Mouse (Mus musculus) hindbrain, embryonic 12.5 days (tissue): Measurements from ENCODE around the gene Gart. TPM values are rescaled to one million over a fixed set of nuclear protein-coding genes. Genes with fewer than 3 reads are reported as not detected.

Experiments
- ATAC-seq: fragments of 200-750 bp; cut with Nextera tagmentation; 2 replicates; pipeline ENCODE4 v1.8.0; 2017; ENCODE audit warnings: moderate TSS enrichment; ENCODE audit not compliant: low FRiP score
- H3K27ac ChIP-seq: fragments of 300-500 bp; sonication (generic); 2 replicates; pipeline ENCODE4 v1.5.1; 2016; ENCODE audit warnings: mild to moderate bottlenecking
- H3K27me3 ChIP-seq: fragments of 300-500 bp; sonication (generic); 2 replicates; pipeline ENCODE4 v1.6.1; 2016; ENCODE audit warnings: mild to moderate bottlenecking
- H3K36me3 ChIP-seq: fragments of 300-500 bp; sonication (generic); 2 replicates; pipeline ENCODE4 v1.6.1; 2016; ENCODE audit warnings: mild to moderate bottlenecking
- H3K4me1 ChIP-seq: fragments of 300-500 bp; sonication (generic); 2 replicates; pipeline ENCODE4 v1.6.1; 2016
- H3K4me2 ChIP-seq: fragments of 300-500 bp; sonication (generic); replicated peaks from 2 replicates; pipeline ENCODE4 v1.6.1; 2016; ENCODE audit warnings: mild to moderate bottlenecking
- H3K4me3 ChIP-seq: fragments of 300-500 bp; sonication (generic); 2 replicates; pipeline ENCODE4 v1.5.1; 2016; ENCODE audit warnings: mild to moderate bottlenecking
- H3K9ac ChIP-seq: fragments of 300-500 bp; sonication (generic); 2 replicates; pipeline ENCODE4 v1.6.1; 2016; ENCODE audit warnings: mild to moderate bottlenecking, moderate library complexity
- H3K9me3 ChIP-seq: fragments of 300-500 bp; sonication (generic); replicated peaks from 2 replicates; pipeline ENCODE4 v1.6.1; 2016; ENCODE audit warnings: mild to moderate bottlenecking
- WGBS: fragments of 180-500 bp; shearing (Covaris S2); methylation state at CpG from one replicate; pipeline ENCODE4 v1.1.7; 2016; 5-methylcytosine and 5-hydroxymethylcytosine counted together
- polyA plus RNA-seq: library from polyadenylated mRNA; unstranded; fragments of >200 nt; fragmentation: Nextera tagmentation; extraction: Ambion mirVana; gene quantifications from 2 replicates; pipeline ENCODE4 v1.2.1, GENCODE M21; 2016

The Gart gene
- polyA plus RNA-seq, 1 experiment from 2014 or later, result 85.2 TPM

- Histone ChIP-seq H3K27ac (no peak overlapping the region), H3K4me3 (no peak overlapping the region), H3K9ac (no peak overlapping the region), H3K36me3 (no peaks in the 10 kb centered on the region), H3K9me3 (no peaks in the 10 kb centered on the region), H3K4me2 (no peak overlapping the region), H3K27me3 (peaks cover 7% of the 10 kb centered on the region), H3K4me1 (peaks cover 8% of the 10 kb centered on the region)
- no peak for ATAC-seq
These were observed 47.5 kb downstream of the Gart start for GRCm38 (mm10) chr16:91599242-91599641.

DNA sequence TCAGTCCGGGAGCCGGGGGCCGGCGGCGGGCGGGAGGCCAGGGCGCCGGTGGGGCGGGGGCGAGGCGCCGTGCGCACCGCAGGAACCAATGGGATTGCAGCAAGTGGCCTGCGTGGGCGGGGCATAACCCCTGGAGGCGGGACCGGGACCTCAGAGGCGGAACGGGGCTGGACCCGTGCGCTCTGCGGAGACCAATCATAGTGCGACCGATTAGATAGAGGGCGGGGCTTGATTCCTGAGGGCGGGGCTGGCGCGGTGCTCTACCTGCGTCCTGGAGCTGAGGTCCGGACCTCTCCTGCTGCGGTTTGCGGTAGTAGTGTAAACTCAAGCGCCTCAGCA is 49.1 kb downstream of the Gart start, which contains the start of gene Tmem50b:
Tmem50b (minus strand) TSS at position 129 of the 339 bp plus-strand sequence.
- Histone ChIP-seq H3K27me3 (peaks cover 7% of the 10 kb centered on the region), H3K27ac (peak within 1 kb of the TSS; percentile 64), H3K4me1 (peaks cover 10% of the 10 kb centered on the region), H3K9me3 (no peaks in the 10 kb centered on the region), H3K9ac (peak within 1 kb of the TSS; percentile 87), H3K4me2 (peak within 1 kb of the TSS; percentile 91), H3K4me3 (peak within 1 kb of the TSS; percentile 89), H3K36me3 (no peaks in the 10 kb centered on the region)
- ATAC-seq, result peak; percentile 100
- under 1% methylated on average over 34 of the region's 34 CpGs for WGBS

- Histone ChIP-seq H3K4me2 (peak overlapping the region; percentile 91), H3K36me3 (no peaks in the 10 kb centered on the region), H3K27ac (peak overlapping the region; percentile 64), H3K9ac (peak overlapping the region; percentile 87), H3K4me1 (peaks cover 15% of the 10 kb centered on the region), H3K9me3 (no peaks in the 10 kb centered on the region), H3K4me3 (peak overlapping the region; percentile 89), H3K27me3 (peaks cover 7% of the 10 kb centered on the region)
- no peak for ATAC-seq
- WGBS, result under 1% methylated on average over 72 of the region's 75 CpGs
These were observed 49.7 kb downstream of the Gart start for GRCm38 (mm10) chr16:91596779-91597671.

DNA sequence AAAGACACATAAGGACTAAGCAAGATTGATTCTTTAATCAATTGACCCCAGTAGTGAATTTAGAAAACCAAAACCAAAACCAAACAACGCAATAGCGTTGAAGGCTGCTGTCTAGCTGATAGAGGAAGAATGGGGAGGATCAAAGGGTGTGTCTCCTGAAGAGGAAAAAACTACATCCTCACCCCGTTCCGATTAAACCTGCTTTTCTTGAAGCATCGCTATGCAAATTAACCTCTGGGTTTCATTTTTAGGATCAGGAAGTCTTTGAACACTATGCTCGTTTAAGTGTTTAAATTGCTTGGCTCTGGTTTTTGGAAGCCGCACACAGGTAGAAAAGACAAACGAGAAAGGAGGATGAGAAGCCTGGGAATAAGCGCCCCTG is 50.4 kb downstream of the Gart start:
- no peak for ATAC-seq
- Histone ChIP-seq H3K27ac (no peak overlapping the region), H3K27me3 (peaks cover 7% of the 10 kb centered on the region), H3K9ac (peak overlapping the region; percentile 87), H3K36me3 (no peaks in the 10 kb centered on the region), H3K4me1 (peaks cover 16% of the 10 kb centered on the region), H3K9me3 (no peaks in the 10 kb centered on the region), H3K4me3 (peak overlapping the region; percentile 89), H3K4me2 (peak overlapping the region; percentile 91)
- WGBS, result 24% methylated on average over 9 of the region's 9 CpGs

DNA sequence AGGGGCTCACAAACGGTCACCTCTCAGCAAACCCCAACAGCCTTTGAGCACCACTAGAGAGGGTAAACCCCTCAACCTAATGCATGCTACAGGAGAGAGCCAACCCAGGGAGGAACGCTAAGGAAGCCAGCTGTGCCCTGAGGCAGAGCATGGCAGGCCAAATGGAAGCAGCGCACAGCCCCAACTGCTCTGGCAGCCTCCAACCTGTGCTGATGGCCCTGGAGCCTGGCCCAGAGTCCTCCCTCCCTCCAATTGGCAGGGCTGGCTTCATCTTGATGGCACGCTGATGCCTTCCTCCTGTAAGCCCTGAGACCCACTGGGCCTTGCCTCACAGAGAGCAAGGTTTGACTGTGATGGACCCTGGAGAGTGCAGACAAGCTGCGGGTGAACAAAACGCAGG is 51.7 kb downstream of the Gart start:
- 87% methylated on average over 6 of the region's 6 CpGs for WGBS
- H3K36me3 ChIP-seq, result no peaks in the 10 kb centered on the region
- peaks cover 16% of the 10 kb centered on the region for H3K4me1 ChIP-seq
- no peak overlapping the region for H3K4me2 ChIP-seq
- H3K9me3 ChIP-seq, result no peaks in the 10 kb centered on the region
- no peak for ATAC-seq
- H3K27me3 ChIP-seq, result peaks cover 7% of the 10 kb centered on the region
- no peak overlapping the region for H3K9ac ChIP-seq
- H3K27ac ChIP-seq, result no peak overlapping the region
- no peak overlapping the region for H3K4me3 ChIP-seq

- WGBS, result 79% methylated on average over 3 of the region's 3 CpGs
- peaks cover 19% of the 10 kb centered on the region for H3K4me1 ChIP-seq
- H3K9ac ChIP-seq, result no peak overlapping the region
- H3K9me3 ChIP-seq, result no peaks in the 10 kb centered on the region
- no peaks in the 10 kb centered on the region for H3K27me3 ChIP-seq
- ATAC-seq, result no peak
- no peaks in the 10 kb centered on the region for H3K36me3 ChIP-seq
- no peak overlapping the region for H3K4me3 ChIP-seq
- H3K4me2 ChIP-seq, result no peak overlapping the region
- no peak overlapping the region for H3K27ac ChIP-seq
These were observed 53.5 kb downstream of the Gart start for GRCm38 (mm10) chr16:91593262-91593661.

- Histone ChIP-seq H3K4me3 (no peak overlapping the region), H3K9me3 (no peaks in the 10 kb centered on the region), H3K27ac (no peak overlapping the region), H3K36me3 (no peaks in the 10 kb centered on the region), H3K27me3 (no peaks in the 10 kb centered on the region), H3K9ac (no peak overlapping the region), H3K4me2 (no peak overlapping the region), H3K4me1 (peaks cover 19% of the 10 kb centered on the region)
- whole genome bisulfite sequencing, result 74% methylated on average over 8 of the region's 8 CpGs
- no peak for ATAC-seq
These were observed 54.6 kb downstream of the Gart start for GRCm38 (mm10) chr16:91592162-91592561.

DNA sequence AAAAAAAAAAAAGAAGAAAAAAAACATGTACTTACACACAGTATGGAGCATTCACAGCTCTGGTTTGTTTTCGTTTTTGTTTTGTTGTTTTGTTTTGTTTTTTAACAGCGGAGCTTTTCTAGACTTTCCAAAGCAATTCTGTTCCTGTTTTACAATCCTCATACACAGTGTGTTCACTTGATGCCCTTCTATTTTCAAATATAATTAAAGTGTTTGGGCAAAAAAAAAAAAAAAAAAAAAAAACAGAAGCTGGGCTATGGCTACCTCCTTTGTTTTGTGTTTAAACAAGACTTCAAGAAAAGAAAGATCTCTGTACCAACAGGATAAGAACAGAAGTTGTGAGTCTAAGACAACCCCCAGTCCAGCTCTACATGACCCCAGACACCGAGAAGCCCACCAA is 58.0 kb downstream of the Gart start:
- no peak for ATAC-seq

GRCm38 (mm10) chr16:91587730-91588453 is 58.9 kb downstream of the Gart start:
- Histone ChIP-seq H3K27me3 (no peaks in the 10 kb centered on the region), H3K36me3 (peaks cover 9% of the 10 kb centered on the region; the same call in 1 of the 2 replicates), H3K4me1 (peaks cover 9% of the 10 kb centered on the region; the same call in 1 of the 2 replicates), H3K27ac (no peak overlapping the region), H3K9me3 (no peaks in the 10 kb centered on the region), H3K9ac (no peak overlapping the region), H3K4me2 (no peak overlapping the region), H3K4me3 (no peak overlapping the region)
- 58% methylated on average over 6 of the region's 6 CpGs for WGBS
- ATAC-seq, result no peak

More for the DNA sequence above, 58.0 kb downstream of the Gart start:
- WGBS, result 90% methylated on average over 3 of the region's 3 CpGs
- Histone ChIP-seq H3K27me3 (no peaks in the 10 kb centered on the region), H3K4me2 (no peak overlapping the region), H3K4me1 (peaks cover 9% of the 10 kb centered on the region), H3K27ac (no peak overlapping the region), H3K4me3 (no peak overlapping the region), H3K9ac (no peak overlapping the region), H3K36me3 (peaks cover 7% of the 10 kb centered on the region; the same call in 1 of the 2 replicates), H3K9me3 (no peaks in the 10 kb centered on the region)

- Histone ChIP-seq H3K4me1 (peaks cover 4% of the 10 kb centered on the region; the same call in 1 of the 2 replicates), H3K36me3 (peaks cover 17% of the 10 kb centered on the region), H3K27me3 (no peaks in the 10 kb centered on the region), H3K4me2 (no peak overlapping the region), H3K9me3 (no peaks in the 10 kb centered on the region), H3K4me3 (no peak overlapping the region), H3K27ac (no peak overlapping the region), H3K9ac (no peak overlapping the region)
- no peak for ATAC-seq
- 88% methylated on average over 6 of the region's 6 CpGs for WGBS
These were observed 60.5 kb downstream of the Gart start for GRCm38 (mm10) chr16:91586244-91586643.

DNA sequence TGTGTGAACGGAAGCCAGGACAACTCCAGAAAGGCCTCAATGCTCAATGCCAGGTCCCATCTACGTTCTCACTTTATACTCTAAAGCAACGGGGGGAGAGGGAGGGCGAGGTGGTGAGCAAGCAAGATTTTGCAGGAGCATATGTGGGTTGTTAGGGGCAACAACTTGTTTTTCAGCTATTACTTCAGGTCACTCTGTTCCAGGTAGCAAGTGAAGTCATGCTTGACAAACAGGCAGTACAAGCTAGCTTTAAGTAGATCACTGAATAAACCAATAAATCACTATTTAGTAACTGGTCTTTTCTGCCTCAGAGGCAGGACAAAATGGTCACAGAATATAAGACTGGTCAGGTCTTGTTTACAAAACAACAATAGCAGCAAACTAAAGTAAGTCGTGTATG is 61.1 kb downstream of the Gart start:
- H3K9ac ChIP-seq, result no peak overlapping the region
- no peak for ATAC-seq
- no peak overlapping the region for H3K27ac ChIP-seq
- H3K9me3 ChIP-seq, result no peaks in the 10 kb centered on the region
- 89% methylated on average over 5 of the region's 5 CpGs for WGBS
- no peak overlapping the region for H3K4me2 ChIP-seq
- no peak overlapping the region for H3K4me3 ChIP-seq
- H3K27me3 ChIP-seq, result no peaks in the 10 kb centered on the region
- peaks cover 24% of the 10 kb centered on the region for H3K36me3 ChIP-seq
- H3K4me1 ChIP-seq, result peaks cover 4% of the 10 kb centered on the region; the same call in 1 of the 2 replicates

GRCm38 (mm10) chr16:91582307-91582706 is 64.4 kb downstream of the Gart start:
- Histone ChIP-seq H3K9ac (no peak overlapping the region), H3K4me1 (no peaks in the 10 kb centered on the region), H3K4me3 (no peak overlapping the region), H3K36me3 (peaks cover 26% of the 10 kb centered on the region), H3K27me3 (no peaks in the 10 kb centered on the region), H3K4me2 (no peak overlapping the region), H3K9me3 (no peaks in the 10 kb centered on the region), H3K27ac (no peak overlapping the region)
- 75% methylated on average over 2 of the region's 2 CpGs for WGBS
- no peak for ATAC-seq
